Mouse (Mus musculus): Measurements from ENCODE around the gene Lrmda. TPM values are rescaled to one million over a fixed set of nuclear protein-coding genes. Genes with fewer than 3 reads are reported as not detected.

The Lrmda gene
- total RNA-seq, 2 experiments from 2014 or later = 6.8 to 9.1 TPM

Small RNAs within 50 kb of the gene (microRNA-seq; reads per million reads assigned to microRNA genes)
- gene Gm27532 (ENCODE audit: borderline number of aligned reads in 2 of 2) = 0 reads per million in 2 experiments

Other genes starting within 250 kb of the Lrmda start
- 100 to 1,000 TPM; 205 to 245 TPM for gene Vdac2, start 194.5 kb upstream of the Lrmda start, total RNA-seq (2021)
- 10 to 100 TPM; 60.4 to 63.9 TPM for gene Comtd1, start 170.7 kb upstream of the Lrmda start, total RNA-seq (2021)
- 10 to 100 TPM; 21.9 to 25.3 TPM for gene Zfp503, start 30.1 kb upstream of the Lrmda start, total RNA-seq (2021)